Mouse (Mus musculus) hindbrain, embryonic 12.5 days (tissue): ENCODE measurements around the gene Pfn3. TPM values are rescaled to one million over a fixed set of nuclear protein-coding genes. Genes with fewer than 3 reads are reported as not detected.

Experiments used
- ATAC-seq: fragments of 200-750 bp; cut with Nextera tagmentation; 2 replicates; pipeline ENCODE4 v1.8.0; 2017; ENCODE audit warnings: moderate TSS enrichment; ENCODE audit not compliant: low FRiP score
- H3K27ac ChIP-seq: fragments of 300-500 bp; sonication (generic); 2 replicates; pipeline ENCODE4 v1.5.1; 2016; ENCODE audit warnings: mild to moderate bottlenecking
- H3K27me3 ChIP-seq: fragments of 300-500 bp; sonication (generic); 2 replicates; pipeline ENCODE4 v1.6.1; 2016; ENCODE audit warnings: mild to moderate bottlenecking
- H3K36me3 ChIP-seq: fragments of 300-500 bp; sonication (generic); 2 replicates; pipeline ENCODE4 v1.6.1; 2016; ENCODE audit warnings: mild to moderate bottlenecking
- H3K4me1 ChIP-seq: fragments of 300-500 bp; sonication (generic); 2 replicates; pipeline ENCODE4 v1.6.1; 2016
- H3K4me2 ChIP-seq: fragments of 300-500 bp; sonication (generic); replicated peaks from 2 replicates; pipeline ENCODE4 v1.6.1; 2016; ENCODE audit warnings: mild to moderate bottlenecking
- H3K4me3 ChIP-seq: fragments of 300-500 bp; sonication (generic); 2 replicates; pipeline ENCODE4 v1.5.1; 2016; ENCODE audit warnings: mild to moderate bottlenecking
- H3K9ac ChIP-seq: fragments of 300-500 bp; sonication (generic); 2 replicates; pipeline ENCODE4 v1.6.1; 2016; ENCODE audit warnings: mild to moderate bottlenecking, moderate library complexity
- H3K9me3 ChIP-seq: fragments of 300-500 bp; sonication (generic); replicated peaks from 2 replicates; pipeline ENCODE4 v1.6.1; 2016; ENCODE audit warnings: mild to moderate bottlenecking
- WGBS: fragments of 180-500 bp; shearing (Covaris S2); methylation state at CpG from one replicate; pipeline ENCODE4 v1.1.7; 2016; 5-methylcytosine and 5-hydroxymethylcytosine counted together
- polyA plus RNA-seq: library from polyadenylated mRNA; unstranded; fragments of >200 nt; fragmentation: Nextera tagmentation; extraction: Ambion mirVana; gene quantifications from 2 replicates; pipeline ENCODE4 v1.2.1, GENCODE M21; 2016

The Pfn3 gene
- polyA plus RNA-seq, 1 experiment from 2014 or later = not detected

- Histone ChIP-seq H3K27me3 (peaks cover 62% of the 10 kb centered on the region), H3K9me3 (no peaks in the 10 kb centered on the region), H3K4me3 (peak overlapping the region; percentile 20), H3K4me1 (peaks cover 10% of the 10 kb centered on the region), H3K36me3 (no peaks in the 10 kb centered on the region), H3K9ac (peak overlapping the region; percentile 38), H3K27ac (no peak overlapping the region), H3K4me2 (peak overlapping the region; percentile 45)
- peak; percentile 55 for ATAC-seq
- WGBS = 15% methylated on average over 35 of the region's 35 CpGs
These were observed 6.1 kb upstream of the Pfn3 start for GRCm38 (mm10) chr13:55420933-55421800.

- Histone ChIP-seq H3K9ac (no peak overlapping the region), H3K27ac (no peak overlapping the region), H3K27me3 (peaks cover 62% of the 10 kb centered on the region), H3K36me3 (no peaks in the 10 kb centered on the region), H3K9me3 (no peaks in the 10 kb centered on the region), H3K4me1 (peaks cover 10% of the 10 kb centered on the region), H3K4me2 (no peak overlapping the region), H3K4me3 (no peak overlapping the region)
- WGBS = 25% methylated on average over 51 of the region's 51 CpGs
- peak; percentile 31; the same call in 1 of the 2 replicates for ATAC-seq
These were observed 5.2 kb upstream of the Pfn3 start for GRCm38 (mm10) chr13:55420018-55420932.

- Histone ChIP-seq H3K36me3 (no peaks in the 10 kb centered on the region), H3K9ac (no peak overlapping the region), H3K4me1 (peaks cover 16% of the 10 kb centered on the region), H3K4me2 (no peak overlapping the region), H3K9me3 (no peaks in the 10 kb centered on the region), H3K4me3 (no peak overlapping the region), H3K27me3 (peaks cover 72% of the 10 kb centered on the region), H3K27ac (no peak overlapping the region)
- no peak for ATAC-seq
- 86% methylated on average over 5 of the region's 5 CpGs for WGBS
These were observed 4.1 kb upstream of the Pfn3 start for GRCm38 (mm10) chr13:55419142-55419541.

GRCm38 (mm10) chr13:55418004-55418403 lies 3.0 kb upstream of the Pfn3 start:
- ATAC-seq = peak; percentile 38; the same call in 1 of the 2 replicates
- H3K27me3 ChIP-seq = peaks cover 76% of the 10 kb centered on the region
- no peak overlapping the region for H3K27ac ChIP-seq
- WGBS = 11% methylated on average over 12 of the region's 12 CpGs
- H3K4me1 ChIP-seq = peaks cover 16% of the 10 kb centered on the region
- peak overlapping the region; percentile 27; the same call in 1 of the 2 replicates for H3K4me2 ChIP-seq
- H3K9ac ChIP-seq = peak overlapping the region; percentile 13; the same call in 1 of the 2 replicates
- no peaks in the 10 kb centered on the region for H3K36me3 ChIP-seq
- no peaks in the 10 kb centered on the region for H3K9me3 ChIP-seq
- H3K4me3 ChIP-seq = no peak overlapping the region

- H3K9me3 ChIP-seq = no peaks in the 10 kb centered on the region
- H3K4me1 ChIP-seq = peaks cover 6% of the 10 kb centered on the region
- no peak overlapping the region for H3K4me2 ChIP-seq
- H3K27me3 ChIP-seq = peaks cover 34% of the 10 kb centered on the region
- no peak overlapping the region for H3K4me3 ChIP-seq
- WGBS = 83% methylated on average over 12 of the region's 12 CpGs
- H3K27ac ChIP-seq = no peak overlapping the region
- ATAC-seq = no peak
- no peak overlapping the region for H3K9ac ChIP-seq
- H3K36me3 ChIP-seq = no peaks in the 10 kb centered on the region
These were observed 1.7 kb downstream of the Pfn3 start for GRCm38 (mm10) chr13:55413333-55413732.

- no peak overlapping the region for H3K27ac ChIP-seq
- ATAC-seq = no peak
- peaks cover 6% of the 10 kb centered on the region for H3K4me1 ChIP-seq
- 79% methylated on average over 13 of the region's 13 CpGs for WGBS
- no peak overlapping the region for H3K4me3 ChIP-seq
- H3K36me3 ChIP-seq = no peaks in the 10 kb centered on the region
- peaks cover 29% of the 10 kb centered on the region; the same call in 1 of the 2 replicates for H3K27me3 ChIP-seq
- no peaks in the 10 kb centered on the region for H3K9me3 ChIP-seq
- no peak overlapping the region for H3K9ac ChIP-seq
- no peak overlapping the region for H3K4me2 ChIP-seq
These were observed 2.3 kb downstream of the Pfn3 start for GRCm38 (mm10) chr13:55412643-55413307.

GRCm38 (mm10) chr13:55411826-55412225 lies 3.2 kb downstream of the Pfn3 start:
- no peak overlapping the region for H3K9ac ChIP-seq

GRCm38 (mm10) chr13:55408546-55409120 lies 6.4 kb downstream of the Pfn3 start:
- no peak overlapping the region for H3K4me3 ChIP-seq
- no peak overlapping the region for H3K4me2 ChIP-seq
- peaks cover 12% of the 10 kb centered on the region for H3K4me1 ChIP-seq
- 90% methylated on average over 19 of the region's 19 CpGs for WGBS
- H3K27me3 ChIP-seq = peaks cover 12% of the 10 kb centered on the region; the same call in 1 of the 2 replicates
- no peaks in the 10 kb centered on the region for H3K36me3 ChIP-seq
- H3K9ac ChIP-seq = no peak overlapping the region
- H3K27ac ChIP-seq = no peak overlapping the region
- no peak for ATAC-seq
- H3K9me3 ChIP-seq = no peaks in the 10 kb centered on the region

More at GRCm38 (mm10) chr13:55411826-55412225, 3.2 kb downstream of the Pfn3 start:
- peaks cover 6% of the 10 kb centered on the region for H3K4me1 ChIP-seq
- H3K27ac ChIP-seq = no peak overlapping the region
- peaks cover 21% of the 10 kb centered on the region; the same call in 1 of the 2 replicates for H3K27me3 ChIP-seq
- 71% methylated on average over 7 of the region's 7 CpGs for WGBS
- H3K36me3 ChIP-seq = no peaks in the 10 kb centered on the region
- ATAC-seq = no peak
- H3K4me2 ChIP-seq = no peak overlapping the region
- no peaks in the 10 kb centered on the region for H3K9me3 ChIP-seq
- H3K4me3 ChIP-seq = no peak overlapping the region

- Histone ChIP-seq H3K4me3 (no peak overlapping the region), H3K27me3 (peaks cover 9% of the 10 kb centered on the region; the same call in 1 of the 2 replicates), H3K27ac (no peak overlapping the region), H3K4me2 (no peak overlapping the region), H3K9me3 (no peaks in the 10 kb centered on the region), H3K36me3 (no peaks in the 10 kb centered on the region), H3K4me1 (peaks cover 13% of the 10 kb centered on the region), H3K9ac (no peak overlapping the region)
- ATAC-seq = no peak
- 85% methylated on average over 4 of the region's 4 CpGs for WGBS
These were observed 7.7 kb downstream of the Pfn3 start for GRCm38 (mm10) chr13:55407341-55407740.

GRCm38 (mm10) chr13:55405783-55406390 lies 9.1 kb downstream of the Pfn3 start:
- H3K4me2 ChIP-seq = no peak overlapping the region
- H3K27ac ChIP-seq = peak overlapping the region; percentile 64
- 0 out of 2 replicates have a peak, but pooled peaks have one; percentile 27 for ATAC-seq
- H3K36me3 ChIP-seq = no peaks in the 10 kb centered on the region
- H3K9me3 ChIP-seq = no peaks in the 10 kb centered on the region
- WGBS = 69% methylated on average over 13 of the region's 13 CpGs
- peaks cover 16% of the 10 kb centered on the region for H3K27me3 ChIP-seq
- peak overlapping the region; percentile 52 for H3K9ac ChIP-seq
- H3K4me3 ChIP-seq = no peak overlapping the region
- H3K4me1 ChIP-seq = peaks cover 13% of the 10 kb centered on the region
